Mouse (Mus musculus) kidney, adult 2 months (tissue): ENCODE data around the gene Ndufaf2.

ENCODE experiments used
- CTCF ChIP-seq: fragments of 200-500 bp; conservative IDR thresholded peaks from 2 replicates; pipeline ENCODE4 v1.5.1; 2011; ENCODE audit warnings: low read depth, mild to moderate bottlenecking, control low read depth, low read length, moderate library complexity, mixed read lengths; ENCODE audit not compliant: insufficient read depth, insufficient read length
- POLR2A ChIP-seq: fragments of 200-500 bp; IDR thresholded peaks from one replicate; pipeline ENCODE4 v1.6.1; 2011; ENCODE audit warnings: low read depth, low read length, control low read depth

GRCm38 (mm10) chr13:108039902-108040301, 118.5 kb downstream of the Ndufaf2 start:
- no peak for TF ChIP-seq CTCF
- no peak for TF ChIP-seq POLR2A
